Mouse (Mus musculus) lung, postnatal 0 days (tissue): ENCODE data around the gene Chpt1. TPM values are rescaled to one million over a fixed set of nuclear protein-coding genes. Genes with fewer than 3 reads are reported as not detected.
"Not testable (repeated sequence)": the region's sequence is repeated elsewhere in the genome, so short reads cannot be mapped to it uniquely, and the experiment has no call there.

Experiments used
- ATAC-seq: fragments of 200-750 bp; cut with Nextera tagmentation; 2 replicates; pipeline ENCODE4 v1.8.0; 2017; ENCODE audit warnings: moderate library complexity
- DNase-seq: peaks from one replicate; pipeline ENCODE4 v3.0.0-alpha.2; 2016; ENCODE audit warnings: low spot score
- H3K27ac ChIP-seq: fragments of 300-500 bp; sonication (generic); 2 replicates; pipeline ENCODE4 v1.5.1; 2014; ENCODE audit warnings: antibody characterized with exemption, mild to moderate bottlenecking, low read length, mixed read lengths
- H3K27me3 ChIP-seq: fragments of 300-500 bp; sonication (generic); replicated peaks from 2 replicates; pipeline ENCODE4 v1.6.1; 2014; ENCODE audit warnings: low read length, mixed read lengths; ENCODE audit not compliant: insufficient read depth
- H3K36me3 ChIP-seq: fragments of 300-500 bp; sonication (generic); 2 replicates; pipeline ENCODE4 v1.6.1; 2014; ENCODE audit warnings: low read length, mixed read lengths; ENCODE audit not compliant: insufficient read depth
- H3K4me1 ChIP-seq: fragments of 300-500 bp; sonication (generic); 2 replicates; pipeline ENCODE4 v1.6.1; 2014; ENCODE audit warnings: antibody characterized with exemption, low read depth, low read length, mixed read lengths; ENCODE audit not compliant: insufficient read depth
- H3K4me2 ChIP-seq: fragments of 300-500 bp; sonication (generic); replicated peaks from 2 replicates; pipeline ENCODE4 v1.6.1; 2014; ENCODE audit warnings: low read depth, mild to moderate bottlenecking, low read length, moderate library complexity, mixed read lengths
- H3K4me3 ChIP-seq: fragments of 300-500 bp; sonication (generic); 2 replicates; pipeline ENCODE4 v1.5.1; 2014; ENCODE audit warnings: low read depth, low read length
- H3K9ac ChIP-seq: fragments of 300-500 bp; sonication (generic); replicated peaks from 2 replicates; pipeline ENCODE4 v1.6.1; 2014; ENCODE audit warnings: low read depth, mild to moderate bottlenecking
- H3K9me3 ChIP-seq: fragments of 300-500 bp; sonication (generic); 2 replicates; pipeline ENCODE4 v1.6.1; 2016; ENCODE audit warnings: low read length, mixed read lengths
- CTCF ChIP-seq: IDR thresholded peaks from 2 replicates; pipeline ENCODE4 v1.5.1; 2016; ENCODE audit warnings: antibody characterized with exemption, mild to moderate bottlenecking
- EP300 ChIP-seq: IDR thresholded peaks from 2 replicates; pipeline ENCODE4 v1.6.1; 2016; ENCODE audit warnings: antibody characterized with exemption, mild to moderate bottlenecking, control low read depth
- WGBS: fragments of 180-500 bp; shearing (Covaris S2); extraction: QIAGEN DNeasy Blood & Tissue Kit; methylation state at CpG from one replicate; pipeline ENCODE4 v1.1.7; 2014; 5-methylcytosine and 5-hydroxymethylcytosine counted together
- polyA plus RNA-seq: library from polyadenylated mRNA; unstranded; fragments of >200 nt; fragmentation: Nextera tagmentation; extraction: Ambion mirVana; gene quantifications from 2 replicates; pipeline ENCODE4 v1.2.1, GENCODE M21; 2015

Chpt1 gene
- polyA plus RNA-seq, 1 experiment from 2014 or later: 125 TPM

DNA sequence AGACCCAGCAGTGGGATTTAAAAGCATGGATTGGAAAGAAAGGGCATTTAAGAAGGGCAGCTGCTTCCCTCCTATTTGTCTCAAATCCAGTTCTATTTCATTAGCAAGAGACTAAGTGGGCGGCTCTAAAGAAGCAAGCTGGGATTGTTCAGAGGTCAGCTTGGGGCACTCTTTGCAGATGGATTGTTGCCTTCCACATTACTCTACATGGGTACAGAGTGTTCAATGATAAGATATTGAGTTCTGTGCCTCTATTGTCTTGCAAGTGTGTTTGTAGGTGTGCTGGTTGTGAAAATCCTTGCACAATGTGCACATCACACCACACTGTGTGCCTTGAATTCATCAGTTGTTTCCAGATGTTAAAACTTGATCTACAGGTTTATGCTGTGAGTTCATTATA lies 19.3 kb upstream of the Chpt1 start:
- DNase-seq: no peak
- WGBS: 86% methylated on average over 1 of the region's 1 CpGs
- Histone ChIP-seq H3K36me3 (no peaks in the 10 kb centered on the region), H3K4me3 (no peak overlapping the region), H3K27me3 (no peaks in the 10 kb centered on the region), H3K27ac (no peak overlapping the region), H3K4me1 (no peaks in the 10 kb centered on the region), H3K9ac (no peak overlapping the region), H3K9me3 (no peaks in the 10 kb centered on the region), H3K4me2 (no peak overlapping the region)
- no peak for TF ChIP-seq EP300
- TF ChIP-seq CTCF: no peak
- ATAC-seq: no peak

DNA sequence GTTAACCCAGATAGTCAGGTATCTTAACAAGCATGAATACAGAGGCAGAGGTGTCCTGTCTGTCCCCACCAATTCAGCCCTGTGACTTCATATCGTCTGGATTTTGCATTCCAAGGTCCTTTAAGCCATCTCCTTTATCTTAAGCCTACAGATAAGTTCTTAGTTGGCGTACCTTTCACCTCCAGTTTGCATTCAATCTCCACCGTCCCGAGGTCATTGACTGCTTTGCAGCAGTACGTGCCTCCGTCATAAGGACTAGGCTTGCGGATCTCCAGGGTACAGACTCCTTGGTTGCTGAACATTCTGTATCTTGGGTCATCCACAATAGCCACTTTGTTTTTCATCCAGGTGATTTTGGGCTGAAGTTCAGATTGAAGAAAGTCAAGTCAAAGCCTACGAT lies 18.9 kb upstream of the Chpt1 start:
- no peak overlapping the region for H3K27ac ChIP-seq
- no peak overlapping the region for H3K4me3 ChIP-seq
- no peaks in the 10 kb centered on the region for H3K4me1 ChIP-seq
- ATAC-seq: no peak
- H3K4me2 ChIP-seq: no peak overlapping the region
- 69% methylated on average over 8 of the region's 8 CpGs for WGBS
- no peak overlapping the region for H3K9ac ChIP-seq
- no peaks in the 10 kb centered on the region for H3K36me3 ChIP-seq
- H3K27me3 ChIP-seq: no peaks in the 10 kb centered on the region
- DNase-seq: no peak
- TF ChIP-seq EP300 (no peak), CTCF (no peak)
- no peaks in the 10 kb centered on the region for H3K9me3 ChIP-seq

- not testable (repeated sequence) for DNase-seq, H3K27me3 ChIP-seq, ATAC-seq, H3K9me3 ChIP-seq, H3K9ac ChIP-seq, H3K36me3 ChIP-seq, H3K27ac ChIP-seq, H3K4me2 ChIP-seq, H3K4me1 ChIP-seq, H3K4me3 ChIP-seq
- WGBS: 77% methylated on average over 7 of the region's 7 CpGs
Measured at GRCm38 (mm10) chr10:88515049-88515448, 11.2 kb upstream of the Chpt1 start.

DNA sequence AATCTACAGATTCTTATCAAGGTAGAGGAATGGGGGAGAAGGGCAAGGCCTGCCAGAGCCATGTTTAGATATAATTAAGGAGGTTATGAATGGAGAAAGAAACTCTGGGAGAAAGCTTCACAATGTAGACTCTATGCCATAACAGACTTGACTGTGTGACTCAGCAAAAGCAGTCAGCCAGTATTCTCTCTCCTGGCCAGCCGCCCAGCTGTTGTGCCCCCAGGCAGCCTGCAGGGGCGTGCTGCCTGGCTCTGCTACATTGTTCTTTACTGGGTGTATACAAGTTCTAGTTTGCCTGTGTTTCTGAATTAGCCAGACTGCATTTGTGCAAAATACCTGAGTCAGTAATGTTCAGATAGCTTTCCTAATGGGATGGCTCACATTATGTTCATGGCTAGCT lies 10.6 kb upstream of the Chpt1 start:
- no peak for TF ChIP-seq EP300
- TF ChIP-seq CTCF: peak; percentile 65
- Histone ChIP-seq H3K36me3 (no peaks in the 10 kb centered on the region), H3K27me3 (no peaks in the 10 kb centered on the region), H3K4me3 (no peak overlapping the region), H3K27ac (no peak overlapping the region), H3K4me1 (0 out of 2 replicates have a peak, but pooled peaks cover 2% of the 10 kb centered on the region), H3K9ac (no peak overlapping the region), H3K4me2 (no peak overlapping the region), H3K9me3 (no peaks in the 10 kb centered on the region)
- ATAC-seq (peak; percentile 54), DNase-seq (peak; percentile 69)
- WGBS: 63% methylated on average over 2 of the region's 2 CpGs

DNA sequence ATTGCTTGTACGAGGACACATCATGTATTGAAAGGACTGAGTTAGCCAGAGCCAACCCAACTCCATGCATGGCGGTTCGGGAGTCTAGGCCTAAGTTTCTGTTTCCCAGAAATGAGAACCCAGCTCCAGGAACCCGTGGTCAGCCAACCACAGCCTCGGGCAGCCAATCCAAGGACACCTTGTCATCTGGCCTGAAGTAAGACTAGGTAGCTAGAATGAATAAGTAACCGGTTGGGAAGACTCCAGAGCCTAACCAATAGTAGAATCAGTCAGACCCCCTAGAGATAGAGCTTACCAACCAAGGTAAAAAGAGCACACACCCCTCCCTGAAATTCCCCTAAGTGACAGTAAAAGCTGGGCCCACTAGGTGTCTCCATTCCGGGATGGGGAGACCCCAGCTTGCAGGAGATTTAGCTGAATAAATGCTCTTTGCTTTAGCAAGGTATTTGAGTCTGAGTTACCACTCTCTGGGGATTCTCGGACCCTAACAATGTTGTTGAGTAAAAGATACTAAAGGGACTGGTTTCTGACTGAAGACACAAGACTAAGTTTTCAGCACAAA lies 9.8 kb upstream of the Chpt1 start:
- ATAC-seq: no peak

GRCm38 (mm10) chr10:88511355-88511754 lies 7.5 kb upstream of the Chpt1 start:
- Histone ChIP-seq H3K4me2 (no peak overlapping the region), H3K27ac (no peak overlapping the region)

More for the DNA sequence above, 9.8 kb upstream of the Chpt1 start:
- H3K27me3 ChIP-seq: no peaks in the 10 kb centered on the region
- H3K27ac ChIP-seq: no peak overlapping the region
- 68% methylated on average over 8 of the region's 8 CpGs for WGBS
- no peaks in the 10 kb centered on the region for H3K9me3 ChIP-seq
- no peak overlapping the region for H3K9ac ChIP-seq
- TF ChIP-seq EP300: no peak
- DNase-seq: no peak
- H3K36me3 ChIP-seq: no peaks in the 10 kb centered on the region
- H3K4me1 ChIP-seq: 0 out of 2 replicates have a peak, but pooled peaks cover 2% of the 10 kb centered on the region
- no peak overlapping the region for H3K4me3 ChIP-seq
- no peak overlapping the region for H3K4me2 ChIP-seq

More at GRCm38 (mm10) chr10:88511355-88511754, 7.5 kb upstream of the Chpt1 start:
- no peak for ATAC-seq
- TF ChIP-seq EP300 (no peak), CTCF (no peak)
- 68% methylated on average over 9 of the region's 9 CpGs for WGBS
- Histone ChIP-seq H3K4me3 (no peak overlapping the region), H3K4me1 (0 out of 2 replicates have a peak, but pooled peaks cover 2% of the 10 kb centered on the region), H3K27me3 (no peaks in the 10 kb centered on the region), H3K9ac (no peak overlapping the region), H3K36me3 (no peaks in the 10 kb centered on the region), H3K9me3 (no peaks in the 10 kb centered on the region)
- DNase-seq: no peak
